Mouse (Mus musculus): Measurements from ENCODE around the gene Zfp511.

Zfp511 gene

DNA sequence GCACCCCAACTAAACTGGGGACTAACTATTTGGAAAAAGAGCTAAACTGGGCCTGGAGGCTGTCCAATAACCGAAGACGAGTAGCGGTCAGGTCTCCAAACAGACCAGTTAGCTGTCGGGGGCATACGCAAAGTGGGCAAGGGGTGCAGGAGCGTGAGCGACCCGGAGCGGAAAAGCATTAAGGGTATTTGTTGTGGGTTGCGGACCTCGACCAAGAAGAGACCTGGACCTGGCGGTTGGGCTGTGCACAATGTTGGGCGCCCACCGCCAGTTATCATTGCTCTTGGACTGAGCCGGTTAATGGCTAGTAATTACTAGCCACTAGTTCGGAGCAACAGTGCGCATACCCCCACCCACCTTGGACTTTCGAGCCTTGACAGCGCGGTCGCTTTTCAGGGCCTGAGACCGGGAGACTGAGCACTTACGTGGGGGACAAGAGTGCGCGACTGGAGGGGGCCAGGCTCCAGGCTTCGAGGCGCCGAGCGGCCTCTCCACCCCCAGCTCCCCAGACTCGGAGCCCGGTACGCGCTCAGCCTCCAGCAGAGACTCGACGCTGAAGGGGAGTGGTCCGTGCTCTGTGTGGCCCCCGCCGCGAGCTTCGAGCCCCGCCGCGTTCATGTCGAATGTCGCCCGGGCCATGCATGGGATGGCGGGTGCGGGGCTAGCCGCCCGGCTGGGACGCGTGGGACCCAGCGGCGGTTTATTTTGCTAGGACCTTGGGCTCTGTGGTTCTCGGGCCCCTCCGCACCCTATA lies 12.3 kb downstream of the Zfp511 start, which contains the start of gene Msx3:
Gene Msx3 (minus strand): TSS at position 729 of the 754 bp plus-strand sequence.
- DNase-seq (ENCODE audit: low spot score in 2 of 2): no peak

DNA sequence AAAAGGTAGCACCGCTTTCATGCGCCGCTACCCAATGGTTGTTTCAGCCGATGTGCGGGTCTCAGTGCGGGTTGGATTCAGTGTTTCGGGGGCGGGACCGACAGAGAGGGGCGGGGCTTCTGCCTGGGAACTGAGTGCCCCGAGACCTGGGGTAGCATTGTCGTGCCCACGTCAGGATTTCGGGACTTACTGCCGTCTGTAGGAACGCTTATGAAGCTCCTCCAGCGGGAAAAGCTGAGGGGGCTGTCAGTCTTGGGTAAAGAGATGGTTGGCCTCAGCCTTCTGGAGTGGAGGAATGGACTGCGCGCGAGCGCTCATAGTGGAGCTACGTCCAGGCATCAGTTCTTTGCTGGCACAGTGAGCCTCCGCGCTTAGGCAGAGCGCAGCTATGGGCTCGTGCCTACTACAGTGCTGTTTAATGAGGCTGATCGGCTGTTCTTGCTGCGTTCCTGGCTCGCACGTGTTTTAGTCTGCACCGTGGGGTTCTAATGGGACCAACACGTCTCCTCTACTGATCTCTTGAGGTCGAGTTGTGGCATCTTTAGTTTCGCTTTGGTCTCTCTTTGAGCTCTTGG lies 13.0 kb downstream of the Zfp511 start:
- peak in 1 of 2 experiments; percentile 48 for DNase-seq (ENCODE audit: low spot score in 2 of 2)

DNA sequence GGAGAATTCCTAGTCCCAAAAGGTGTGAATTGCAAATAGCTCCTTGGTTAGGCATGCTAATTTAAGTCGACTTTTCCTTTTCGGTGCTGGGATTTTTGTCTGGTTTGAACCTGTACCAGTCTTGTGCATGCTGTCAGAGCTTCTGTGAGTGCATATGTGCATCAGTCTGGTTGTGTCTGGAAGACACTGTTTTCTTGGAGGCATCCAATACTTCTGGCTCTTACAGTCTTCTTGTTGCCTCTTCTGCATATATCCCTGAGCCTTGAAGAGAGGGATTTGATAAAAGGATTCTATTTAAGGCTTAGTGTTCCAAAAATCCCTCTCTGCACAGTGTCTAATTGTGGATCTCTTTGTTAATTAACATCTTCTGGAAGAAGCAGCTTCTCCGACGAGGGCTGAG lies 17.9 kb downstream of the Zfp511 start:
- DNase-seq (ENCODE audit: low spot score in 2 of 2): no peak

DNA sequence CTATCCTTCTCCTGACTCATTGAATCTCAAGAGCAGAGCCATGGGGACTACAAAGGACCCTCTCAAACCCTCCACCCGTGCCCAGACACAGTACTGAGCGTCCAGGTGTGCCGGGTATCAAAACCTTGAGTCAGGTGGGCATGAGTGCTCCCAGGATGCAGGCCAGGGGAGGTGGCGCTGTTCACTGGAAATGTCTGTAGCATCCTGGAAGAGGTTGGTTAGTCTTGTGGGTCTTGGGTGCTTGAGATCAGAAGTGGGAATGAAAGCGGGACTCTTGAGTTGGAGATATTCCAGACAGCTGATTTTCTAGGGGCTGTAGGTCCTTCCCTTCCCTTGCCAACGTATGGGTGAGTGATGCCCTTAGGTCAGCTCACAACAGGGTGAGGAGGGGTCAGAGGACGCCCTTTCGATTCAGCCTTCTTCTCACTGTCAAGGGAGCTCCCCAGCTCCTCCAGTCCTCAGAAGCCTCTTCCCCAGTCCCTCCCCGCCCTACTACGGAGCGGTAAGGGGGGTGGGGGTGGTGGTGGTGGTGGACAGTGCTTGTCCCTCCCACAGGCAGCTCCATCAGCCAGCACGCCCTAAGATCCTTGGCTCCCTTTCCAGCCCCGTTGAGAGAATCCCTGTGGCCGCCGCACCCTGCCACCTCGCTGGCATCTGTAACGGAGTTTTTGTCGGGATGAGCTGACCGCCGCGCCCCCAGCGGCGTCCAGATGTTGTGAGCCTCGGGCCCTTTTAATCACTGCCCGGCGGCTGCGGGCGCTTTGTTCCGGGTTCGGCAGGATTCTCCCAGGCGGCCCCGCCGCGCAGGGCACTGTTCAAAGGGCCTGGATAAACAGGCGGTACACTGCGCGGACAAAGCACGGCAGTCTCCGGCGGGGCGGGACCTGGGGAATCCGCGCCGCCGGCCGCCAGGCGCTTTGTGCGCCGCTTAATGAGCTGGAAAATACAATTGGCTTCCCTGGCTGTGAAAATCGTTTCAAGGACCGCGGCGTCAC lies 21.5 kb downstream of the Zfp511 start:
- DNase-seq (ENCODE audit: low spot score in 2 of 2): no peak

DNA sequence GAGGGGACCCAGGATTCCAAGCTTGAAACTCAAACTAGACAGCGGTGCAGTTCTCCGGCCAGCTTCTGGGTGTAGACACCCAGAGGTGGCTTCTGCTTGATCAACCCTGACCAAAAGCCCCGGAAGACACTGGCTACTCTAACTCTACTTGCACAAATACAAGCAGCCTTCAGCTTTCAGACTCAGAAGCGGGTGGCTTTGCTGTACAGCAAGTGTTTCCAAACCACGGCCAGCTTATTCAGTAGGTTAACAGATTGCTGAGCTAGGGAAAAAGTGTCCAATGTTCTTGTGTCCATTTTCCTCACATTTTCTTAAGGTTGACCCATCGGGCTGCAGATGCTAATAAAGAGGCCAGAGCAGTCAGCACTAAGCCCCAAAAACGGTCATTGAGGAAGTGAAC lies 22.3 kb downstream of the Zfp511 start:
- no peak for DNase-seq (ENCODE audit: low spot score in 2 of 2)

DNA sequence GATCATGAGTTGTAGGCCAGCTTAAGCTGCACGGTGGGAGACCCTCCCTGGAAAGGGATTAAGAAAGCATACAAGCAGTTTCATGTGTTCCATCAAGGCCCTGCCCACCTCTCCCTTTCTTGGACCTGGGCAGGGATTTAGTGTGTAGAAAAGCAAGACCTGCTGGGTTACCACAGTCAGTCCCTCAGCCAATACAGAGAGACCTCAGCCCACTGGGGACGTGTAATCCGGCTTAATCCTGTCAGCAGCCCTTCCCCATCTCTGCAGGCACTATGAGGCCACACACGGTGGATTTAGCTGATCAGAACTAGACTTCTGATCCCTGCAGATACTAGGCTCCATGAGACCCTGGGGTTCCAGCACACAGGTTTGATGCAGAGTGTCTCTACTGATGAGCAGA lies 23.4 kb downstream of the Zfp511 start:
- no peak for DNase-seq (ENCODE audit: low spot score in 2 of 2)

DNA sequence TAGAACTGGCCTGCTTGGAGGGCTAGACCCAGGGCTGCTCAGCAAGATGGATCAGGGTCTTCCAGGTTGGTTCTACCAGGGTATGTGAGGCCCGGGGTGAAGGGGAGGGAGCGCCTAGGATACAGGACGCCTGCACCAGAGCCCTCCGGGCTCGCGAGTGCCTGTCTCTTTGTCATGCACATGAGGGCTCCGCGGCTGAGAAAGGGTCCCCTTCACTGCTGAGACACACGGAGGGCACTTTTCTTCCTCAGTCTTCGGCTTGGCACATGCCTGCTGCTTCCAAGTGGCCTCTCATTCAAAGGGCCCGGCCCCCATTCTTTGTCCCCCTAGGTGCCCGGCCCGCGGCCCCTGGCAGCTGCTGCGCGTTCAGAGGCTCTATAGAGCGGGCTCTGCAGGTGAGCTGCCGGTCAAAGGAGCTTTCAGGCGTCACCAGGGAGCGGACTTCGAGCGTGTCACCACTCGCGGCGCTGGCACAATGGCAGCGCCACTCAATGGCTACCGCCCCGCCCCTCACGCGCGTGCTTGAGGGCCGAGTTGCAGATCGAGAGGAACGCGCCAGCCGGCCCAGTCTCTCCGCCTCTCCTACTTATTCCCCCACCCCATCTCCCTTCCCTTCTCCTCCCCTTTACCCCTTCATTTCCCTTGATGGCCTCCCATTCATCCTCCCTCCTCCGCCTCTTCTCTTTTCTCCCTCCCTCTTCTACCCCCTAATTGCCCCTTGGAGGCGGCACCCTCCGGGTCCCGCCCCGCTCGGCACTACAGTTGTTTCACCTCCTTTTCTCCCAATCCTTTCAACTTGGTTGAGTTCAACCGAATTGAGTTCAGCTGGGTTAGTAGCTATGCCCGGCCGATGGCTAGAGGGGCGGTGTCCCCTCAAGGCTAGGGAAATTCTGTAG lies 25.0 kb downstream of the Zfp511 start:
- DNase-seq (ENCODE audit: low spot score in 2 of 2): no peak

DNA sequence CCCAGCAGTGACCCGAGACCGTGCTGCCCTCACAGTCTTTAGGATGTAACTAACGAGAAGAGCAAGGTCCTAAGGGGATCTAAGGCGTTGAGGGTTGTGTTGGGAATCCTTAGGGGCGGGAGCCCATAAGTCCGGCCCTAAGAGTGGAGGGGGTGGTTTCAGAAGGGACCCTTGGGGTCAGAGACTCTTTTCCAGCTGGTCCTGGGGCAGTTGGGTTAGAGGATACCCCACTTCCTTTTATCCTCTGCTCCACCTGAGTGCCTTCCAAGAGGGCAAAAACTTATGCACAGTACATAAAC lies 25.6 kb downstream of the Zfp511 start:
- DNase-seq (ENCODE audit: low spot score in 2 of 2): no peak

DNA sequence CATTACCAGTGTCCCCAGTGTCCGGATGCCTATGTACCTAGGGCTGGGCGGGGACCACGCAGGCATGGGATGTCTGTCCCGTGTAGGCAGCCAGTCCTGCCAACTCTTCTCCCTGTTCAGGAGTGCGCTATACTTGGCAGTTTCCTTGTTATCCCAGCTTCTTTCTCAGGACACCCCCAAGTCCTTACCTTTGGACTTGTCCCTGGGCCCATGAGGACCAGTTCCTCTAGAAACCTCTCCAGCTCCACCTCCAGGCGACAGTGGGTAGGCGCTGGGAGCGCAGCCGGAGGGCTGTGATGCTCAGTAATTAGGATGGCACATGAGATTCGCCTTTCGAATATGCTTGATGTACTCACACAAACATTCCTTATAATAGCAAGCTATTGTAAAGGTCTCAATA lies 26.1 kb downstream of the Zfp511 start:
- no peak for DNase-seq (ENCODE audit: low spot score in 2 of 2)

DNA sequence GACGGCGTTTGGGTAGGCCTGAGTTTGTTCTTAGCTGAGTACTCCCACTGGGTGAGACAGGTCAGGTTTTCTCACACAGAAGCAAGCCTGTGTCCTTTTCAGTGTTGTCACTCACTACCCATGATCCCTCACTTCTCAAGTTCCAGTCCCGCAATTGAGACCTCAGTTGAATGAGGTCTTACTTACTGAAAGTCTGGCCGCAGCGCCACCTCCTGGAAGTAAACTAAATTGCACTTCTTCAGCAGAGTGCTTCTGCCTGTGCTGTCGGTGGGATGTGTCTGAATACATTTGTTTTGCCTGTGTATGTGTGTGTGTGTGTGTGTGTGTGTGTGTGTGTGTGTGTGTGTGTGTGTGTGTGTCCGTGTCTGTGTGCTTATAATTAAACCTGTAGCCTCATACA lies 26.9 kb downstream of the Zfp511 start:
- peak; percentile 79 to 82 for DNase-seq (ENCODE audit: low spot score in 2 of 2)

DNA sequence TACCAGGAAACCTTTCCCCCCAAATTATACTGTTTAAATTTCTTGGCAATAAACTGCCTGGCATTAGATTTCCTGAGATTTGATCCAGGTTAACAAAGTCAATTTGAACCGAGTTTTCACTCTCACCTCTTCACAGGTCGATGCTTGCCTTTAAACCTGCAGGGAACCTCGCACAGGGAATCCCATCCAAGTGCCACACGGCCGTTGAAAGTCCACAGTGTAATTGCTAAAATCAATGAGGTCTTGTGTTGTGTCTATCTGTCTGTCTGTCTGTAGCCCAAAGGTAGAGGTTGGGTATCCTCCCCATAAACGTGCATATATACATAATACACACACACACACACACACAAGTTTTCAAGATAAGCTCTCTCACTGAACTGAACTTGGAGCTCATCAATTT lies 31.2 kb downstream of the Zfp511 start:
- DNase-seq (ENCODE audit: low spot score in 2 of 2): no peak

DNA sequence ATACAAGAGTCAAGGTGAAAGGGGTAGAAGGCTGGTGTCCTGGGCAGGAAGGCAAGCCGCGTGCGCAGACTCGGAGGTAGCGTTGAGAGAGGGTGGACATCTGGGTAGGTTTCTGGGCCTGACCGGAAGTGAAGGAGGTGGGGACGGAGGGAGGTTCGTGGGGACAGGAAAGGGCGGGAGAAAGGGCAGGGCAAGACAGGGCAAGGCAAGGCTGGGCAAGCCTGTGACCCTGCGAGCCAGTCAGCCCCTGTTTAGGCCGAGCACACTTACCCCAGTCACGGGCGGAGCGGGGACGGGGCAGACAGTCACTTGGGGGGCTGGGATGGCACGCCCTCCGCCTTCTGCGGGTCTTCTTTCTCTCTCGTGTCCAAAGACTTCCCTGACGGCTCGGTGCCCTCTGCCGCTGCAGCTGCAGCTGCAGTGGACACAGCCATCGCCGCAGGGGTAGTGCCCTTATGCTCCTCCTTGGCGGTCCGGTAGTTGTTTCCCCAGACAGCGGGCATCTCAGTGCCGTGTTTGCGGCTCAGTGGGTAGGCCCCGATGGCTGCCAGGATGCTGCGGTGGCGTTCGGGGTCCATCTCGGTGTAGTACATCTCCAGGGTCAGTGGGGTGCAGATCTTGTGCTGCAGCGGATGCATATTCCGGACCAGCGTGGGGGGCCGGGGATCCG lies 34.0 kb downstream of the Zfp511 start:
- no peak for DNase-seq (ENCODE audit: low spot score in 2 of 2)

DNA sequence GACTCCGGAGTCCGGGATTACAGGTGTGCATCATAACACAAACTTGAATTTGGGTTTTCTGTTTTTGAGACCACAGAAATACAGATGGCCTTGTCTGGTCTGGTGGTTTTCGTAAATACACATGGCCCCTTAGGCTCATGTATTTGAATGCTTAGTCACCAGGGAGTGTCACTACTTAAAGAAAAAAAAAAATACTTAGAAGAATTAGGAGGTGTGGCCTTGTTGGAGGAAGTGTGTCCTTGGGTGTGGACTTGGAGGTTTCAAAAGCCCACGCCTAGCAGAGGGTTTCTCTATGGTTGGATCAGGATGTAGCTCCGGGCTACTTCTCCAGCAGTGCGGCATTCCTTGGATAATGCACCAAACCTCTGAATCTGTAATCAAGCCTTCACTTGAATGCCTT lies 41.5 kb downstream of the Zfp511 start:
- DNase-seq (ENCODE audit: low spot score in 2 of 2): no peak

DNA sequence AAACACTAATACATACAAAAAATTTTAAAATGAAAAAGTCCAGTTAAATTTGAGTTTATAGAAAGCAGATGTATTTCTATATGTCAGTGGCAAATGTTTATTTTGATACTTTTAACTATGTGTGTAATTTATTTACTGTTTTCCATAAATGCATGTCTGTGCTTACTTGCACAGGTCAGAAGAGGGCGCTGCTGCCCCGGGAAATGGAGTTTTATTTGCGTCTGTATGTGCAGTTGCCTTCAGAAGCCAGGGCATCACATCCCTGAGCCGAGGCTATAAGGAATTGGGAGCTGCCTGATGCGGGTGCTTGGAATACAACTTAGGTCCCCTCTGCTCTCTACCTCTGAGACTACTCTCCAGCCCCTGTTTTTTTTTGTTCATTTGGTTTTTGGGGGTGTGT lies 42.5 kb downstream of the Zfp511 start:
- peak; percentile 72 to 80 for DNase-seq (ENCODE audit: low spot score in 2 of 2)

DNA sequence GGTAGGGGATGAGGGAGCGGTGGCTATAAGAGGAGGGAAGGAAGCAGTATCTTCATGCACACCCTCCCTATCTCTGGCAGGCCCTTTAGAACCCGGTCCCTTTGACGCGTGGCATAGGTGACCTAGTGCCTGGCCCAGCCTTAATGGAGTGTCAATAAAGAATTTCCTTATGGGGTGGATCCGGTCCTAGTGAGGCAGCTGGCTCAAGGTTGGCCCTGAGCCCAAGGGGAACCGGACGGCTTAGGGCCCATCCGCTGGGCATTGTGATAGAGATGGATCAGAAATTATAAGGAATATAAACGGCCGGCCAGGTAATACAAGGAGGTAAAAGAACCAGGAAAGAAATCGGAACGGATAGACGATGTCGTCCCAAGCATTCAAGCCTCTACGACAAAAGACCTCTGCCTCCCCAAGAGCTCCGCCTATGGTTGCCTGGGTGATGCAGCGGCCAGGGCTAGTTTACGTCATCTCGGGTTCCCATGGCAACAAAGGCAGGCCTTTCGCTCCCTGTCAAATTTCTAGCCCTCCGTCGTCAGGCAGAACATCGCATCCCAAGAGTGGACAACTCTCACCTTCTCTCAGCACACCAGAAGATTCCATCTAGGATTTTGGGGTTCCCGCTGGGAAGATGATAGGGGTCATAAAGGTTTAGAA lies 44.4 kb downstream of the Zfp511 start:
- peak; percentile 95 for DNase-seq (ENCODE audit: low spot score in 2 of 2)

DNA sequence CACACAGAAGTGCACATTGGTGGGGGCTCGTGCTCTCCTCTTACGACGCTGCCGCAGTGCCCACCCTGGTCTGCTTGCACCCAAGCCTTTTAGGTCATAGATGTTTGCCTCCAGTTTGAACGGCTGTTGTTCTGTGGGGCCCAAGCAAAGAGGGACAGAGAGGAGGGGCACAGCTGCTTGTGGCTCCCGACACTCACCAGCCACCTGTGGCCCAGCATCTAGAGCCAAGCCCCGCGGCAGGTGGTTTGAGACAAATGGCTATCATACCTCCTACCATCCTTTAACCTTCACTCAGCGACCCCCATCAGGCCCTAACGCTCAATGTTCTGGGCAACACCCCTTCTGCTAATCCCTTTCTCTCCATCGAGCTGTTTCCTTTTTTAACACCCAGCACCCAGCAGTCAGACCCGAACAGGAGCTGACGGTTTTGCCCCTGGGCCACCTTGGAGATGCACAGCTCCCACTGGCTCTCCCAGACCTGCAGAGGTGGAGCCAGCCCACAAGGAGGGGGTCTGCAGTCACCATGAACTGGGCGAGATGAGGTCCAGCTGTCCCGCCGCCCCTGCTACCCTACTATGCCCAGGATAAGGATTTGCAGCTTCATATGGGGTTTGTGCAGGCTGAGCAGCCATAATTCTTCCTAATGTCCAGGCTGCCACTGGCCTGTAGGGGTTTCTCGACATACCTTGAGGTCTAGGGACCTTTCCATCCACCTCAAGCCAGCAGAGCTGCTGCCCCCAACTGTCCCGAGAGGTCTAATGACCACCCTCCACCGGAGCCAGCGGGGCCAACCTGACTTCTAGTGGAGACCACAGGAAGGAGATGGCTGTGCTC lies 45.4 kb downstream of the Zfp511 start:
- peak; percentile 52 to 58 for DNase-seq (ENCODE audit: low spot score in 2 of 2)

DNA sequence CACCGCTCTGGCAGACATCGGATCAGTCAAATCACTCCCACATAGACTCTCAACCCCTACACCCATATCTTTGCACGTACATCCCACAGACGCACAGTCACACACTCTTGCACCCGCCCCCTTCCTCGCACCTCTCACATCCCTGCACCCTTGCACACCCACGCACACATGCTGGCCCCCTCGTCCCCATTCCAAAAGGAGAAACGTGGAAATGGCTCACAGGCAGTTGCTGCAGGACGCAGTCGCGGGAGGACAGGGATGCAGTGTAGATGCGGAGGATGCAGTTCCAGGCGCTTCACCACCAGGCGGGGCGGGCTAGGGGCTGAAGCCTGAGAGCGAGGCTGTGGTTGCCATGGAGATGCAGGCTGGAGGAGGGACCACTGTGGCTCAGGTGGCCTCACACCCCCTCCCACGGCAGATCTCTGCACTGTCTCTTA lies 46.1 kb downstream of the Zfp511 start, which contains the start of gene Caly:
Gene Caly (minus strand): TSS at position 307 of the 437 bp plus-strand sequence.
- peak; percentile 93 to 94 for DNase-seq (ENCODE audit: low spot score in 2 of 2)
